Mouse (Mus musculus): ENCODE measurements around the gene Heatr9.

Gene Heatr9

DNA sequence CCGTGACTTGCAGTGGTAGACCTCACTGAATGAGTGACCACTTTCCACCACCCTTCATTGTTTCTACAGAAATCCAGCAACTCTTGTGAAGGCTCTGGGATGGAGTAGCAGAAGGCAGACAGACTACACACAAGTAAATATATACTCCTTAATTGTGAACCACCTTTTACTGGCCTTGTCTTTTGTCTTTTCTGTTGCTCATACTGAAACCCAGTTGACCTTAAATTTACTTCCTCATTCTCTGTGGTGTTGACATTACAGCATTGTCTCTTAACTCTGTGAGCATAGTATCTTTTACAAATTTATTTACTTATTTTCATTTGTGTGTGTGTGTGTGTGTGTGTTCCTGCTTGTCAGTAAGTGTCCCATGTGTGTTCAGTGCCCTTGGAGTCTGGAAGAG is 11.2 kb upstream of the Heatr9 start:
- no peak for DNase-seq (ENCODE audit: low read depth, low spot score)

DNA sequence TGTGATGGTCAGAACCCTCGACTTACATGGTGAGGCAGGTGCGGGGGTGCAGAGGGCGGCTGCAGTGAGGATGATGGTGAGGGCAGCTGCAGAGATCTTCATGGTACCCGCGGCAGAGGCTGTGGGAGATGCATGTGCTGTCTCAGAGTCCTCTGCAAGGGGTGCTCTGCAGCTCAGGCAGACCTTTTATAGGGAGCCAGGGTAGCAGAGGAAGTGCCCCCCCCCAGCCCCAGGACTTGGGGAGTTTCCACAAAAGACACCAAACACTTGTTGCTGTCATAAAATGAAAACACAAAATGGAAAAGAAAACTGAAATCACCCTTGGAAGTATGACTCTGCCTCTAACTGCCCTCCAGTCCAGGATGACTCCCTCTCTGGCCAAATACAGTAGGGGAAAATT is 8.4 kb upstream of the Heatr9 start, which contains the start of gene Ccl5:
TSS of gene Ccl5 (minus strand) at position 159 of the 400 bp plus-strand sequence.
- DNase-seq (ENCODE audit: low read depth, low spot score) = no peak

GRCm38 (mm10) chr11:83529024-83529423 is 7.0 kb upstream of the Heatr9 start:
- no peak for DNase-seq (ENCODE audit: low read depth, low spot score)

DNA sequence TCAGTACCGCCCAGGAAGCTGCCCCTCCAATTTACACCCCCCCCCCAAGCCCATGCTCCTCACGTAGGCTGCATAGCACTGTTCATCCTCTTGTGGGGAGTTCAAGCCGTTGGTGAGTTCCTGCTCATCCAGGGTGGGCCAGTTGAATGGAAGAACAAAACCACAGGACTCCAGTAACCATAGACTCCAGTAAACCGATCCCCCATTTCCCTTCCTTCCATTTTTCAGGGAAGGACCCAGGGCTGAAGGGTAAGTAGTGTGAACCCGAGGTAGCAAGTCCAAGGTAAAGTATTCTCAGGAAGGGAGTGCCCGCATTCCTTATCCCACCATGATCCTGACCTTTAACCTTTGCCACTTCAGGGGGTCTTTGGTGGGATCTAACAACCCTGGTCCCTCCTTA is 3.6 kb downstream of the Heatr9 start:
- peak; percentile 25 for DNase-seq (ENCODE audit: low read depth, low spot score)

GRCm38 (mm10) chr11:83517153-83517552 is 4.8 kb downstream of the Heatr9 start:
- no peak for DNase-seq (ENCODE audit: low read depth, low spot score)

DNA sequence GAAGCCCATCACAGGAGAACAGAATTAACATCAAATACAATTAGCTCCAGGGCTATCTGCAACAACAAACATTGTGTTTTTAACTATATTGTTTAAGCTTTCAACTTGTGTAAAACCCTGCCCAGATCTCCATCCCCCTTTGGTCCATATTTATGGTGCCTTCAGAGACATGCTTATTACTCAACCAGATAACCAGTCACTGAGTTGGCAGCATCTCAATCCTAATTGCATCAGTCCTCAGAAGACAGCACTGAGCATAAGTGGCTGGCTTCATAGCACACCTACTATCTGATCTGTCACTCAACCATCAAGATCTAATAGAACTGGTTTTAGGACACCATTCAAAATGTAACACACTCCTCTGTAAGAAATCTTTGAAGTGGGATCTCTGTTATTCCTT is 12.5 kb downstream of the Heatr9 start:
- no peak for DNase-seq (ENCODE audit: low read depth, low spot score)

- no peak for DNase-seq (ENCODE audit: low read depth, low spot score)
Observed at GRCm38 (mm10) chr11:83504308-83504707, 17.7 kb downstream of the Heatr9 start.

DNA sequence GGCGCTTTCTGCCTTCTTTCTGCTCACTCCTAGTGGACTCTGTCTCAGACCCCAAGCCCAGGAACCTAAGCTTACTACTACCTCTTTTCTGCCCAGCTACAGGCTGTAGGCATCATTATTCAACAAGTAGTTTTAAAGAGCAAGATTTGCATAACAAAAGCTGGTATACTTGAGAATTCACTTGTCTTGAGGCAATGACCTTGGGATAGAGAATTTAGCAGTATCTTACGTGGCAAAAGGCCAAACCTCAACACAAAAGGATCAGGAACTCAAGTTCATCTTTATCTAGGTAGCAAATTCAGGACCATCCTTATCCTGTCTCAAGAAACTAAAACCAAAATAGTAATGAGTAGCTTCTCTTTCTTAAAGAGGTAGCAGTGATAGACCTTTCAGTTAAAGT is 26.4 kb downstream of the Heatr9 start:
- DNase-seq (ENCODE audit: low read depth, low spot score) = peak; percentile 87

- DNase-seq (ENCODE audit: low read depth, low spot score) = peak; percentile 40
Observed at GRCm38 (mm10) chr11:83491488-83491887, 30.5 kb downstream of the Heatr9 start.

- no peak for DNase-seq (ENCODE audit: low read depth, low spot score)
Observed at GRCm38 (mm10) chr11:83473235-83474016, 48.5 kb downstream of the Heatr9 start.

DNA sequence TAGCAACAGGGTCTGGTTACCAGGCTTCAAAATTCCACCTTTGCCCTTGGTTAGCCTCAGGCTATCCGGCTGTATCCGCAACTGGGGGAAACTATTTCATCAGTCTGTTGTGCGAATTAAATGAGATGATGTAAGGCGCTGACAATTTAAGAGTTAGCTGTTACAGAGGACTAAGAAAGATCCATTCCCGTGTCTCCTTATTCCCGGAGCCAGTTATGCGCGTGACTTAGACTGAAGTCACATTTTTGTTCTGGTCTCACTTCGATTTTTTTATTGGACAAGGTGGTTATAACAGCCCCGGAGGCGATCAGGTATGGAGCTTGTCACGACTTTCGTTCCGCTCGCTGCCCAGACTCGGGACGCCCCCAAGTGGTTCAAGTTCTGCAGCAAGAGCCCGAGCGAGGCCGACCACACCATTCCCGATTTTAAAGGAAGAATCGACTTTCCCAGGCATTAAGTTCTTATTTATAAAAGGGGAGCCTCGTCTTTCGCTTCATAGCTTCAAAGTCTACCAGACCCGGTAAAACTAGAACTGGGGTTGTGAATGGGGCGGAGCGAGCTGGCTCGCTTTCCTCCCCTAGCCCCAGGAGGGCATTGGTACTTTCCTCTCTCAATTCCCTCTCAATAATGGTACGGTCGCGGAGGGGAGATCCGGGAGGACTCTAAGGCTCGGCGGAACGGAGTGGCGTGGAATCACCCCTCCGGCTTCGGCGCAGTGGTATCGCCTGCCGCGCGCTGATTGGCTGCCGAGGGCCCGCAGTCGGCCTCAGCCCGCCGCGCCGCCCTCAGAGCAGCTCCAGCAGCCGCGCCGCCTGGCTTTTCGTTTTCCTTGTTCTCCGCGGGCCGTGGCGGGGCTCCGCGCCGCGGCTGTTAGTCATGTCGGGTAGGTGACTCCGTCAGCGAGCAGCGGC is 49.4 kb downstream of the Heatr9 start, which contains the start of gene Taf15:
TSS of gene Taf15 (plus strand) at position 763 of the 911 bp plus-strand sequence.
- DNase-seq (ENCODE audit: low read depth, low spot score) = peak; percentile 99

DNA sequence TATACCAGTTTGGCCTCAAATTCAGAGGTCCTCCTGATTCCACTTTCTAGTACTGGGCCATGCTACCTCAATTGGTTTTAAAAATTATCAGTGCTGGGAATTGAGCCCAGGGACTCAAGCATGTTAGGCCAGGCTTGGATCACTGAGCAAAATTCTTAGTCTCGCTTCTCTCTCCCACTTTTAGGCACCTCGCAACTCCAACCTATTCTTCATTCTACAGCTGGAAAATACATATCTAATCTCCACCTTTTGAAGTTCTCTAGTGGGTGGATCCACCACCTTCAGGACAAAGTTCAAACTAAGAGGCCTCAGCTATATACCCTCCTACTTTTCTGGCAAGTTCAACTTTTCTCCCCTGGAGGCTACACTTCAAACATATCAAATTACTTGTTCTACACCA is 50.2 kb downstream of the Heatr9 start:
- DNase-seq (ENCODE audit: low read depth, low spot score) = no peak

DNA sequence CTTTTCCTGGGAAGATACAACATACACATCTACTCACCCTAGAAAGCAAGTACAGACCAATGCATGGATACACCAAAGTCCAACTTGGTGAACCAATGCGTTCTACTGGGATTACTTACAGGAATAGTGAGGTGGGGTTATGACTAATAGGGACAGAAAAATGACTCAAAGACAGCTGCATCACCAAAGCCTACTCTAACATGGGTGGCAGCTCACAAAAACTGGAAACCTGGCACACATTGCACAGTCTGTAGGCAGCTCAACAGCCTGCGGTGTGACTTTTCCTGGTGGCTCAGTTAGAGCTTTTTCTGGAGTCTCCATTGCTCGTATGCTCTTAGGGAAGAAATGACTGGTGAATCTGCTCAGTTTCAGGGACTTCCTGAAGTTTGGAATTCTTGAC is 53.2 kb downstream of the Heatr9 start:
- DNase-seq (ENCODE audit: low read depth, low spot score) = no peak

- DNase-seq (ENCODE audit: low read depth, low spot score) = no peak
Observed at GRCm38 (mm10) chr11:83467120-83467652, 54.8 kb downstream of the Heatr9 start.

- no peak for DNase-seq (ENCODE audit: low read depth, low spot score)
Observed at GRCm38 (mm10) chr11:83465976-83466375, 56.0 kb downstream of the Heatr9 start.

- peak; percentile 54 for DNase-seq (ENCODE audit: low read depth, low spot score)
Observed at GRCm38 (mm10) chr11:83462711-83463244, 59.2 kb downstream of the Heatr9 start, which contains the start of gene Mmp28. Gene Mmp28, minus strand, starts transcription at chr11:83463071.
